In the genomic region with DNA sequence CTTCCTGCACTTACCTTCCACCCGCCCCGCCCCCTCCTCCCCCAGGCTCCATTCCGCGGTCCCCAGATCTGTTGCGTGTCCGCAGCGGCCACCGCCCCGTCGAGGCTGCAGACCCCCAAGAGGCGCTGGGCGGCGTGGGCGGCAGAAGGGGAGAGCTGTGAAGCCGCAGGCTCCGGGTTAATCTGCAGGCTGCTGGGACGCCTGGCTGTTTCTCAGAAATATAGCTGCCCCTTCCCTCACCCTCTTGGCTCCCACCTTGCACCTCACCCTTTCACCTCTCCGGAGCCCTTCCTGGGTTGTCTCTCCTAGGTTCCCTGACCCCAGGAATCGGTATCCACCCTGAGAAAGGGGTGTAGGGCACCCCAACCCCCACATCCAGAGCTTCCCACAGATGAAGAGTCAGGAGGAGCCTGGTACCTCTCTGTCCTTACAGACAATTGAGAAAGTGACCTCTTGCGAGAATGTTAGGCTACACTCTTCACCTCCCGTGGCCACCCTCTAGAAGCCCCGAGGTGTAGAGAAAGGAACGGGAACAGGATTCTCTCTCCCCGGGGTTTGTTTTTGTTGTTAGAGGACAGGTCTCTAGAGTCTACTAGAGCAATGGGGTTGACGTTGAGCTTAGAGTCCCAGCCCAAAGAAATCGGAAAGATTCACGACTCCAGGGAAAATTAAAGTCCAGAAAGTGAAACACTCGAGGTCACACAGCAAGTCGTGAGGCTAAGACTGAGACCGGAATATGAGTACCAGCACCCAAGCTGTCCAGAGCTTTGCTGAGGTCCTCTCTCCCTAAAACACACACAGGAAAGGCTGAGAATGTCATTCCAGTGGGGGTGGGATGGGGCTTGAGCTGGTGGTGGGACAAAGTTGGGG, we compare ENCODE assay signal across 9 mouse cellular contexts. TPM values are rescaled to one million over a fixed set of nuclear protein-coding genes. Genes with fewer than 3 reads are reported as not detected.
DNase-seq lines count a peak whose midpoint lies in the region; ATAC-seq and TF ChIP-seq lines count a peak whose summit lies in the region.
"Had no signal": no experiment of that assay in that cellular context is flagged by ENCODE, and none has a peak within 500 bp of the region (broad histone marks: within the 10 kb centered on the region; RNA-seq: fewer than 3 reads in every experiment).

No protein-coding gene starts in this region.

- WGBS in forebrain, embryonic 13.5 days, result 6% methylated on average over 21 of the region's 30 CpGs
- WGBS in liver, embryonic 15.5 days (ENCODE audit: insufficient replicate concordance), result 2% methylated on average over 28 of the region's 30 CpGs

- H3K36me3 ChIP-seq in erythroblast, embryonic 14.5 days (ENCODE audit: control insufficient read depth), result peaks cover 6% of the 10 kb centered on the region; the same call in 1 of the 2 replicates
- no peaks in the 10 kb centered on the region for H3K36me3 ChIP-seq in C2C12 (ENCODE audit: control insufficient read depth, insufficient read depth)
- no peaks in the 10 kb centered on the region for H3K36me3 ChIP-seq in forebrain, embryonic 13.5 days (ENCODE audit: poor library complexity, severe bottlenecking)
- H3K36me3 ChIP-seq in liver, embryonic 15.5 days (replicated peaks), result peaks cover 15% of the 10 kb centered on the region; the same call in 1 of the 2 replicates

- no peak for ATAC-seq in erythroblast, adult 5-6 weeks (replicated peaks; ENCODE audit: low FRiP score, poor library complexity, severe bottlenecking)
- peak; percentile 33 for ATAC-seq in forebrain, embryonic 13.5 days
- ATAC-seq in liver, embryonic 15.5 days (ENCODE audit: insufficient read depth), result no peak
- no peak for ATAC-seq in frontal cortex, adult (ENCODE audit: low TSS enrichment)

- peaks cover 13% of the 10 kb centered on the region for H3K4me1 ChIP-seq in erythroblast, embryonic 14.5 days (ENCODE audit: control insufficient read depth)
- H3K4me1 ChIP-seq in forebrain, embryonic 13.5 days, result peaks cover 11% of the 10 kb centered on the region
- H3K4me1 ChIP-seq in liver, embryonic 15.5 days (replicated peaks), result peaks cover 15% of the 10 kb centered on the region

- no peaks in the 10 kb centered on the region for H3K79me3 ChIP-seq in C2C12 (ENCODE audit: low read depth)

- no peaks in the 10 kb centered on the region for H3K9me3 ChIP-seq in erythroblast, embryonic 14.5 days (ENCODE audit: control insufficient read depth, low read length)
- H3K9me3 ChIP-seq in forebrain, embryonic 13.5 days (replicated peaks), result no peaks in the 10 kb centered on the region
- no peaks in the 10 kb centered on the region for H3K9me3 ChIP-seq in liver, embryonic 15.5 days (replicated peaks)

- peak overlapping the region; percentile 64 for H3K4me3 ChIP-seq in erythroblast, embryonic 14.5 days (replicated peaks)
- peak overlapping the region; percentile 25 for H3K4me3 ChIP-seq in C2C12 (ENCODE audit: insufficient read depth, poor library complexity, severe bottlenecking)
- H3K4me3 ChIP-seq in forebrain, embryonic 13.5 days, result peak overlapping the region; percentile 55
- peak overlapping the region; percentile 62 for H3K4me3 ChIP-seq in liver, embryonic 15.5 days (replicated peaks)

- H3K9ac ChIP-seq in forebrain, embryonic 13.5 days, result peak overlapping the region; percentile 63
- H3K9ac ChIP-seq in liver, embryonic 15.5 days, result peak overlapping the region; percentile 37; the same call in 1 of the 2 replicates

- TF ChIP-seq CTCF in C2C12 (IDR thresholded peaks at IDR 0.05; ENCODE audit: control insufficient read depth, insufficient read depth, insufficient read length), result no peak

- H3K4me2 ChIP-seq in forebrain, embryonic 13.5 days, result peak overlapping the region; percentile 65
- peak overlapping the region; percentile 80 for H3K4me2 ChIP-seq in liver, embryonic 15.5 days

- no peak overlapping the region for H3K27ac ChIP-seq in forebrain, embryonic 13.5 days
- H3K27ac ChIP-seq in liver, embryonic 15.5 days (replicated peaks), result no peak overlapping the region

- H3K27me3 ChIP-seq in erythroblast, embryonic 14.5 days (ENCODE audit: control insufficient read depth), result peaks cover 46% of the 10 kb centered on the region
- H3K27me3 ChIP-seq in C2C12 (ENCODE audit: control insufficient read depth, insufficient read depth, insufficient read length), result peaks cover 52% of the 10 kb centered on the region
- peaks cover 40% of the 10 kb centered on the region for H3K27me3 ChIP-seq in forebrain, embryonic 13.5 days
- peaks cover 66% of the 10 kb centered on the region for H3K27me3 ChIP-seq in liver, embryonic 15.5 days

- no peak overlapping the region for H3ac ChIP-seq in C2C12 (ENCODE audit: control insufficient read depth, insufficient read length, low read depth)

- DNase-seq in layer of hippocampus, postnatal 10 days (ENCODE audit: low spot score in 2 of 2), result no peak
- no peak for DNase-seq in c-Kit-positive CD71-positive TER-119-positive erythroid progenitor cells, embryonic 14.5 days (ENCODE audit: low spot score)

- no peaks in the 10 kb centered on the region for H3K79me2 ChIP-seq in C2C12 (ENCODE audit: control insufficient read depth, insufficient read depth)

TF ChIP-seq in C2C12, 6 proteins besides CTCF, POLR2A, EP300 and RAD21:
- TF ChIP-seq MYOD1 (IDR thresholded peaks at IDR 0.05; ENCODE audit: control insufficient read depth, insufficient read length, low read depth), result no peak
- TF ChIP-seq FOSL1 (IDR thresholded peaks at IDR 0.05; ENCODE audit: insufficient read depth, low read length, poor library complexity, severe bottlenecking), result no peak
- TF ChIP-seq USF1 (IDR thresholded peaks at IDR 0.05; ENCODE audit: low read depth), result no peak
- TF ChIP-seq MYOG (IDR thresholded peaks at IDR 0.05; ENCODE audit: control insufficient read depth, extremely low read depth, insufficient read length), result no peak
- no peak for TF ChIP-seq MAX (IDR thresholded peaks at IDR 0.05)
- TF ChIP-seq CEBPB (IDR thresholded peaks at IDR 0.05; ENCODE audit: low read depth), result no peak
TF ChIP-seq in C2C12: peak in this region for 0.

RNA-seq across cellular contexts. Expression of gene Grb7, which starts 12.2 kb away (rescaled TPM):
- 0.11 and 0.13 TPM in 2 replicates for polyA plus RNA-seq in erythroblast, embryonic 14.5 days (2012)
- not detected in 2 replicates for total RNA-seq in erythroblast, adult 5-6 weeks (2015; ENCODE audit: low replicate concordance)
- not detected in 2 replicates for total RNA-seq in erythroblast, adult 5-6 weeks (2017; ENCODE audit: low replicate concordance)
- polyA plus RNA-seq in C2C12 (2012; fragmentation: generic; extraction: Trizol), result not detected
- 0.21 and 0.35 TPM in 2 replicates for polyA plus RNA-seq in forebrain, embryonic 13.5 days (2015; fragmentation: Nextera tagmentation; extraction: Ambion mirVana)
- polyA plus RNA-seq in liver, embryonic 15.5 days (2015; fragmentation: Nextera tagmentation; extraction: Ambion mirVana), result 25.5 and 32.0 TPM in 2 replicates
- total RNA-seq in layer of hippocampus, postnatal 10 days (2021), result 1 to 10 TPM; 1.0 to 1.8 TPM
- total RNA-seq: hematopoietic stem cell, adult 5-6 weeks had no signal

RNA-seq across cellular contexts. Expression of gene Mien1, which starts 19.6 kb away (rescaled TPM):
- polyA plus RNA-seq in erythroblast, embryonic 14.5 days (2012), result 3.1 and 4.4 TPM in 2 replicates
- total RNA-seq in erythroblast, adult 5-6 weeks (2015; ENCODE audit: low replicate concordance), result 13.4 and 19.9 TPM in 2 replicates
- total RNA-seq in erythroblast, adult 5-6 weeks (2017; ENCODE audit: low replicate concordance), result 1.4 and 3.9 TPM in 2 replicates
- polyA plus RNA-seq in C2C12 (2012; fragmentation: generic; extraction: Trizol), result 73.7 TPM
- 208 and 237 TPM in 2 replicates for polyA plus RNA-seq in forebrain, embryonic 13.5 days (2015; fragmentation: Nextera tagmentation; extraction: Ambion mirVana)
- polyA plus RNA-seq in liver, embryonic 15.5 days (2015; fragmentation: Nextera tagmentation; extraction: Ambion mirVana), result 57.2 TPM in 2 replicates
- 100 to 1,000 TPM; 108 to 110 TPM for total RNA-seq in layer of hippocampus, postnatal 10 days (2021)

RNA-seq across cellular contexts. Expression of gene Erbb2, which starts 46.1 kb away (rescaled TPM):
- polyA plus RNA-seq in erythroblast, embryonic 14.5 days (2012), result 0.01 TPM in 1 of 2 replicates, not detected in the other
- 0.21 TPM in 1 of 2 replicates, not detected in the other for total RNA-seq in erythroblast, adult 5-6 weeks (2015; ENCODE audit: low replicate concordance)
- total RNA-seq in erythroblast, adult 5-6 weeks (2017; ENCODE audit: low replicate concordance), result 0.28 TPM in 1 of 2 replicates, not detected in the other
- polyA plus RNA-seq in C2C12 (2012; fragmentation: generic; extraction: Trizol), result 15.4 TPM
- 6.7 and 7.4 TPM in 2 replicates for polyA plus RNA-seq in forebrain, embryonic 13.5 days (2015; fragmentation: Nextera tagmentation; extraction: Ambion mirVana)
- polyA plus RNA-seq in liver, embryonic 15.5 days (2015; fragmentation: Nextera tagmentation; extraction: Ambion mirVana), result 2.0 and 2.3 TPM in 2 replicates
- 1 to 10 TPM; 3.3 to 4.2 TPM for total RNA-seq in layer of hippocampus, postnatal 10 days (2021)
- total RNA-seq: hematopoietic stem cell, adult 5-6 weeks had no signal

RNA-seq across cellular contexts. Expression of gene Pgap3, which starts 58.1 kb away (rescaled TPM):
- polyA plus RNA-seq in erythroblast, embryonic 14.5 days (2012), result 0.91 and 1.1 TPM in 2 replicates
- not detected in 2 replicates for total RNA-seq in erythroblast, adult 5-6 weeks (2015; ENCODE audit: low replicate concordance)
- 0.56 TPM in 1 of 2 replicates, not detected in the other for total RNA-seq in erythroblast, adult 5-6 weeks (2017; ENCODE audit: low replicate concordance)
- polyA plus RNA-seq in C2C12 (2012; fragmentation: generic; extraction: Trizol), result 6.3 TPM
- 6.7 and 9.2 TPM in 2 replicates for polyA plus RNA-seq in forebrain, embryonic 13.5 days (2015; fragmentation: Nextera tagmentation; extraction: Ambion mirVana)
- 3.3 and 3.5 TPM in 2 replicates for polyA plus RNA-seq in liver, embryonic 15.5 days (2015; fragmentation: Nextera tagmentation; extraction: Ambion mirVana)
- total RNA-seq in layer of hippocampus, postnatal 10 days (2021), result 10 to 100 TPM in 1 of 2 experiments, 1 to 10 TPM in 1; 8.9 to 10.1 TPM

Comparison
In these comparisons a context has a peak if more than half of its experiments do, and no peak if none do; other contexts are left out.
1. RNA of gene Grb7, which starts 12.2 kb away (polyA plus RNA-seq): 25.5 to 32.0 TPM in liver, embryonic 15.5 days; 0.21 to 0.35 TPM in forebrain, embryonic 13.5 days, 0.11 to 0.13 TPM in erythroblast, embryonic 14.5 days and not detected in C2C12 (single experiment); every median in the first group is over 10 times any median in the second.
2. RNA of gene Mien1, which starts 19.6 kb away (polyA plus RNA-seq): 208 to 237 TPM in forebrain, embryonic 13.5 days, 73.7 TPM in C2C12 (single experiment) and 57.2 TPM in liver, embryonic 15.5 days; 3.1 to 4.4 TPM in erythroblast, embryonic 14.5 days; every median in the first group is over 10 times any median in the second.
3. Peak in every context shown above with its lines, with median percentiles within 50 percentile points of each other: H3K4me3 ChIP-seq.